Mouse (Mus musculus) T-helper 2 cell (primary cell): ENCODE measurements around the gene Pacs2.

Experiments
- in situ Hi-C: fragments of 300-600 bp; cut with MboI, MseI; formaldehyde crosslinking; loops from one replicate; pipeline ENCODE4 v1.15.1; 2025; ENCODE audit warnings: high pct_unique_total_duplicates

Gene Pacs2

GRCm38 (mm10) chr12:113041481-113042439 lies 27.5 kb downstream of the Pacs2 start:
- in situ Hi-C loops = no loop called here

GRCm38 (mm10) chr12:113042543-113042942 lies 28.2 kb downstream of the Pacs2 start:
- in situ Hi-C loops = no loop called here

GRCm38 (mm10) chr12:113044916-113045677 lies 30.8 kb downstream of the Pacs2 start:
- in situ Hi-C loops = no loop called here

- in situ Hi-C loops = no loop called here
Observed at GRCm38 (mm10) chr12:113046861-113047260, 32.6 kb downstream of the Pacs2 start.

DNA sequence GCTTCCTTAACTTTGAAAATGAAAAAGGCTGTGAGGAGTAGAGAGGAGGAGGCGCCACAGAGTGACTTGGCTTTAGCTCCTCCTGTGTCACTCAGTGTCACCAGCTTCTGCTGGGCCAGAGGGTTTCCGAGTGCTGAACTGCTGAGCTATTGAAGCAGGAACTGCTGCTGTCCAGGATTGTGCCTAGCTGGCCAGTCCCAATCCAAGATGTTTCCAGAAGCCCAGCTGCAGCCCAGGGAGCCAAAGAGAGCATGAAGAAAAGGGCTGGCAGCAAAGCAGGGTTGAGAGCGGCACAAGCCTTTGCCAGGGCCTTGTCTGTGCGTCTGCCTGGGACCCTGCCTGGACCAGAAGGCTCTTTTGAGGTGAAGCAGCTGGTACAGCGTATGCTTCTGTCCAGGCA lies 33.8 kb downstream of the Pacs2 start:
- in situ Hi-C loops = no loop called here

DNA sequence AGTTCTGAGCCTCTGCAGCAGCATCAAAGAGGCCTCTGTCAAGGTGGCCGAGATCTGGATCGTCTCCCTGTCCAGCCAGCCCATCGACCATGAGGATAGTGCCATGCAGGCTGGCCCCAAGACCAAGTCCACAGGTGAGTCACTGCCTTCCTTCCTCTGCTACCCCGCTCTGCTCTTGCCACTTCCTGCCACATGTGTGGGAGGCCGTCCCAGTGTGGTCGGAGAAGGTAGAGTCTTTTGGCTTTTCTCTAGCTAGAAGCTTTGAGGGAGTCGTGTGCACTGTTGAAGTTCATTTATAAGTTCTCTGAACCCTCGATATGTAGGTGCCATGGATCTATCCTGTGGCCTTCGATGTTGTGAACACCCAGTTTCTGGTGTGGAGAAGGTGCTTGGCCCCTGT lies 35.5 kb downstream of the Pacs2 start:
- in situ Hi-C loops = no loop called here

- in situ Hi-C loops = no loop called here
Observed at GRCm38 (mm10) chr12:113050671-113051070, 36.4 kb downstream of the Pacs2 start.

GRCm38 (mm10) chr12:113051628-113052403 lies 37.5 kb downstream of the Pacs2 start:
- in situ Hi-C loops = no loop called here

DNA sequence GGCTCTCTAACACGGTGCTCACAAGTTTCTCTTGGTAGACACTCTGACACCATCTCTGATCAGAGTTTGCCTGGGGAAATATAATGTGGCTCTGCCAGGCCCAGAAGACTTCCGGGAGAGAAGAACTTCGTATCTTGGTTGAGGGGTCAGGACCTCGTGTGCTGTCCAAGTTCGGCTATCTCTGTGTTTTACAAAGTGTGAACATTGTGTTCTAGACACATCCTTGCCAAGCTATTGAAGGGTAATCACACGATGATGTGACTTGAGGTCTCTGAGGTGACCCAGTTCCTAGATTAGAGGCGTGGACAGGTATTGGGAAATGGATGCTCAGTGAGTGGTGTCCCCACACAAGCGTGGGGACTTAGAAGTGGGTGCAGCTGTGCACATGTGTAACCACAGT lies 41.8 kb downstream of the Pacs2 start:
- in situ Hi-C loops = no loop called here

DNA sequence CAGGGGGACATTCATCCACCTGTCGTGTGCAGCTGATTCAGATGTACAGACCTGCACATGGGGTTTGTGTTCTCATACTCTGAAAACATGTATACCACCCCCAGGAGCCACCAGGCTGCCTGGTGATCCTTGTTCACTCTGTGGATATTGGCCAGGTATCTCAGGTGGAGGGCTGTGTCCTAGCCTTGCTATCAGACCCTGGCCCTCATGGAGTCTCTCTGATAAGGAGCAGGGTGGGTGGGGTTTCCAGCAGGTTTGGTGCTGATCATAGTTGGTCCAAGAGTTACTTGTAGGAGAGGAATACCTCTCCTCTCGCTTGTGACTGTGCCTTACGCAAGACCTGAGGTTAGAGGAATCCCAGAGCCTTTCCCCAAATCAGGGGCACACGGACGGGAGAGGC lies 45.9 kb downstream of the Pacs2 start:
- in situ Hi-C loops = no loop called here

DNA sequence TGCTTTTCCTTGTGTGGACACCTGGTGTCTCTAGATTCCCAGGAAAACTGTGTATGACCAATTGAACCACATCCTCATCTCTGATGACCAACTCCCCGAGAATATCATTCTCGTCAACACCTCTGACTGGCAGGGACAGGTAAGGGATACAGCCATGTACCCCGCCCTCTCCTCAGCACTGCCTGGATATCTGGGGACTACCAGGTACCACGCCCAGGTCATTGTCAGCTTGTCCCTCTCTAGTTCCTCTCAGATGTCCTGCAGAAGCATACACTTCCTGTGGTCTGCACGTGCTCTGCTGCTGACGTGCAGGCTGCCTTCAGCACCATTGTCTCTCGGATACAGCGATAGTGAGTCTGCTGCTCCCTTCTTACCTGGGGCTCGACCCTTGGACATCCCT lies 47.3 kb downstream of the Pacs2 start:
- in situ Hi-C loops = no loop called here

DNA sequence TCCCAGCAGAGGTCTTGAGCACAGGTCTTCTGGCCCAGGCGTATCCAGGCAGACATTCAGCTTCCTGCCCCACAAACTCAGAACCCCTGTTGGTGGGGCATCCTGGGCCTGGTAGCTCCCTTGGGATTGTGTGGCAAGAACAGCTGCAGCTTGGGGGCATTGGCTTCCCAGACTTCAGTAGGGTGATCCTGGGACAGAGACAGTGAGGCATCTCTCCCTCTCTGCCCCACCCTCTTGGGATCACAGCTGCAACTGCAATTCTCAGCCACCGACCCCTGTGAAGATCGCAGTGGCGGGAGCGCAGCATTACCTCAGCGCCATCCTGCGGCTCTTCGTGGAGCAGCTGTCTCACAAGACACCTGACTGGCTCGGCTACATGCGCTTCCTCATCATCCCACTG lies 47.9 kb downstream of the Pacs2 start:
- in situ Hi-C loops = no loop called here

GRCm38 (mm10) chr12:113063700-113064099 lies 49.4 kb downstream of the Pacs2 start:
- in situ Hi-C loops = no loop called here

- in situ Hi-C loops = no loop called here
Observed at GRCm38 (mm10) chr12:113068002-113068401, 53.7 kb downstream of the Pacs2 start.

- in situ Hi-C loops = no loop called here
Observed at GRCm38 (mm10) chr12:113069389-113069788, 55.1 kb downstream of the Pacs2 start.

GRCm38 (mm10) chr12:113071321-113071720 lies 57.0 kb downstream of the Pacs2 start:
- in situ Hi-C loops = no loop called here

DNA sequence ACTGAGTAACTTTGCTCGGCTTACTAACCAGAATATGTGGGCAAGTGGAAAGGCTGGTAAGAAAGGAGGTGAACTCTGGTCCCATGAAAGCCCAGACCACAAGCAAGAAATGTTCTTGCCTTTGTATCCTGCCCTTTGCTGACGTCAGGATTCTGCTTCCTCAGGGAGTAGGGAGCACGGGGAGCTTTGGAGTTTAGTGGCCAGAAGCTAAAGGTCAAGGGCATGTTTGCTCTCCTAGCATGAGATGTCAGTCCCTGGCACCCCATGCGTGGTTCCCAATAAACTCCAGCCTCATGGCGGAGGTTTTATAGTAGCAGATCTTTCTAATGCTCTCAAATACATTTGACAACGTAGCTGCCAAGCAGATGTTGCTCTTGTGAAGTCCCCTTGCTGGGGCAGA lies 57.5 kb downstream of the Pacs2 start:
- in situ Hi-C loops = no loop called here

GRCm38 (mm10) chr12:113073420-113074328 lies 59.4 kb downstream of the Pacs2 start:
- in situ Hi-C loops = no loop called here

GRCm38 (mm10) chr12:113074329-113075062 lies 60.2 kb downstream of the Pacs2 start, which contains the start of gene Tex22:
Tex22 (plus strand) TSS chr12:113074502.
- in situ Hi-C loops = no loop called here

- in situ Hi-C loops = no loop called here
Observed at GRCm38 (mm10) chr12:113075063-113075454, 60.8 kb downstream of the Pacs2 start.
